Mouse (Mus musculus) intestine, postnatal 0 days (tissue): ENCODE measurements around the gene Ryr1. TPM values are rescaled to one million over a fixed set of nuclear protein-coding genes. Genes with fewer than 3 reads are reported as not detected.

Experiments
- ATAC-seq: fragments of 200-750 bp; cut with Nextera tagmentation; 2 replicates; pipeline ENCODE4 v1.8.0; 2017; ENCODE audit warnings: mild to moderate bottlenecking, moderate TSS enrichment, moderate library complexity
- H3K27ac ChIP-seq: fragments of 300-500 bp; sonication (generic); 2 replicates; pipeline ENCODE4 v1.5.1; 2014; ENCODE audit warnings: mild to moderate bottlenecking, low read depth, low read length, moderate library complexity
- H3K27me3 ChIP-seq: fragments of 300-500 bp; sonication (generic); replicated peaks from 2 replicates; pipeline ENCODE4 v1.6.1; 2014; ENCODE audit warnings: low read length, mixed read lengths; ENCODE audit not compliant: control insufficient read depth, insufficient read depth
- H3K36me3 ChIP-seq: fragments of 300-500 bp; sonication (generic); 2 replicates; pipeline ENCODE4 v1.6.1; 2014; ENCODE audit warnings: mild to moderate bottlenecking, moderate library complexity; ENCODE audit not compliant: control insufficient read depth, insufficient read depth
- H3K4me1 ChIP-seq: fragments of 300-500 bp; sonication (generic); replicated peaks from 2 replicates; pipeline ENCODE4 v1.6.1; 2014; ENCODE audit warnings: antibody characterized with exemption, low read length, mixed read lengths; ENCODE audit not compliant: control insufficient read depth, insufficient read depth
- H3K4me2 ChIP-seq: fragments of 300-500 bp; sonication (generic); replicated peaks from 2 replicates; pipeline ENCODE4 v1.6.1; 2014; ENCODE audit warnings: low read depth, mild to moderate bottlenecking, moderate library complexity
- H3K4me3 ChIP-seq: fragments of 300-500 bp; sonication (generic); 2 replicates; pipeline ENCODE4 v1.5.1; 2014; ENCODE audit warnings: low read depth, low read length
- H3K9ac ChIP-seq: fragments of 300-500 bp; sonication (generic); 2 replicates; pipeline ENCODE4 v1.6.1; 2014; ENCODE audit warnings: mild to moderate bottlenecking, low read depth, low read length
- H3K9me3 ChIP-seq: fragments of 300-500 bp; sonication (generic); 2 replicates; pipeline ENCODE4 v1.6.1; 2016; ENCODE audit warnings: mixed run types; ENCODE audit not compliant: control insufficient read depth
- CTCF ChIP-seq: sonication (generic); IDR thresholded peaks from 2 replicates; pipeline ENCODE4 v1.5.1; 2016; ENCODE audit warnings: low read depth, mild to moderate bottlenecking, control low read depth, antibody characterized with exemption, moderate library complexity
- WGBS: fragments of 180-500 bp; shearing (Covaris S2); extraction: QIAGEN DNeasy Blood & Tissue Kit; methylation state at CpG from one replicate; pipeline ENCODE4 v1.1.7; 2014; 5-methylcytosine and 5-hydroxymethylcytosine counted together
- polyA plus RNA-seq: library from polyadenylated mRNA; unstranded; fragments of >200 nt; fragmentation: Nextera tagmentation; extraction: Ambion mirVana; gene quantifications from 2 replicates; pipeline ENCODE4 v1.2.1, GENCODE M21; 2015

Ryr1 gene
- polyA plus RNA-seq, 1 experiment from 2014 or later = 0.43 TPM

DNA sequence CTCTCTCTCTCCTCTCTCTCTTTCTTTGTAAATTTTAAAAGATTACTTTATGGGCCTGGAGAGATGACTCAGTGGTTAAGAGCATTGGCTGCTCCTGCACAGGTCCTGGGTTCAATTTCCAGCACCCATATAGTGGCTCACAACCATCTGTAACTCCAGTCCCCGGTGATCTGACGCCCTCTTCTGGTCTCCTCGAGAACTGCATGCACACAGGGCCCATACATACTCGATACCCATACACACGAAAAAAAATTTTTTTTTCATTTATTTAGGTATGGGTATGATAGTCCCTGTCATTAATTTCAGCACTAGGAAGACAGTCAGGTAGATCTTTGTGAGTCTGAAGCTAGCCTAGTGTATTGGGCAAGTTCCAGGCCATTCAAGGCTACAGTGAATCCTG, 83.8 kb downstream of the Ryr1 start:
- ATAC-seq = no peak

GRCm38 (mm10) chr7:29039985-29040661, 84.9 kb downstream of the Ryr1 start:
- ATAC-seq = no peak; the same call in 1 of the 2 replicates
- H3K9me3 ChIP-seq = no peaks in the 10 kb centered on the region
- 3% methylated on average over 26 of the region's 26 CpGs for WGBS
- H3K27me3 ChIP-seq = no peaks in the 10 kb centered on the region
- peak overlapping the region; percentile 29 for H3K4me3 ChIP-seq
- H3K4me2 ChIP-seq = peak overlapping the region; percentile 64
- H3K4me1 ChIP-seq = peaks cover 7% of the 10 kb centered on the region
- peak overlapping the region; percentile 22; the same call in 1 of the 2 replicates for H3K9ac ChIP-seq
- no peak overlapping the region for H3K27ac ChIP-seq
- H3K36me3 ChIP-seq = no peaks in the 10 kb centered on the region
- no peak for TF ChIP-seq CTCF

More for the DNA sequence above, 83.8 kb downstream of the Ryr1 start:
- Histone ChIP-seq H3K27me3 (no peaks in the 10 kb centered on the region), H3K4me2 (no peak overlapping the region), H3K36me3 (no peaks in the 10 kb centered on the region), H3K9me3 (no peaks in the 10 kb centered on the region), H3K4me1 (peaks cover 7% of the 10 kb centered on the region), H3K27ac (no peak overlapping the region), H3K4me3 (no peak overlapping the region), H3K9ac (no peak overlapping the region)
- peak; percentile 42 for TF ChIP-seq CTCF
- WGBS = 83% methylated on average over 5 of the region's 5 CpGs

GRCm38 (mm10) chr7:29039604-29039984, 85.4 kb downstream of the Ryr1 start:
- WGBS = under 1% methylated on average over 11 of the region's 11 CpGs
- peak overlapping the region; percentile 64 for H3K4me2 ChIP-seq
- peak; percentile 59 for ATAC-seq
- no peak overlapping the region for H3K27ac ChIP-seq
- no peaks in the 10 kb centered on the region for H3K27me3 ChIP-seq
- H3K4me1 ChIP-seq = peaks cover 7% of the 10 kb centered on the region
- peak overlapping the region; percentile 29 for H3K4me3 ChIP-seq
- H3K36me3 ChIP-seq = no peaks in the 10 kb centered on the region
- no peaks in the 10 kb centered on the region for H3K9me3 ChIP-seq
- H3K9ac ChIP-seq = no peak overlapping the region
- peak; percentile 89 for TF ChIP-seq CTCF

DNA sequence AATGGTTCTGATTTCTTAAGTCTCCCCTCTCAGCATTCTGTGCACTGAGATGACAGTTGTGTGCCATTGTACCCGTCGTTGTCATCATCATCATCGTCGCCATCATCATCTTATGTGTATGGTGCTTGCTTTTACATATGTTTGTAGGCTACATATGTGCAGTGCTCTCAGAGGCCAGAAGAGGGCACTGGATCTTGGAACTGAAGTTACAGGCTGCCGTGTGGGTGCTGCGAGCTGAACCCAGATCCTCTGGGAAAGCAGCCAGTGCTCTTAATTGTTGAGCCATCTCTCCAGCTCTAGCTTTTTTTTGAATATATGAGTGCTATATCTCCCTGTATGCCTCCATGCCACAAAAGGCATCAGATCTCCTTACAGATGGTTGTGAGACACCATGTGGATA, 87.7 kb downstream of the Ryr1 start:
- H3K4me2 ChIP-seq = no peak overlapping the region
- TF ChIP-seq CTCF = peak; percentile 42
- no peak overlapping the region for H3K9ac ChIP-seq
- H3K9me3 ChIP-seq = no peaks in the 10 kb centered on the region
- no peak overlapping the region for H3K27ac ChIP-seq
- no peak overlapping the region for H3K4me3 ChIP-seq
- no peaks in the 10 kb centered on the region for H3K27me3 ChIP-seq
- no peaks in the 10 kb centered on the region for H3K36me3 ChIP-seq
- WGBS = 84% methylated on average over 6 of the region's 6 CpGs
- H3K4me1 ChIP-seq = peaks cover 7% of the 10 kb centered on the region
- no peak for ATAC-seq

GRCm38 (mm10) chr7:29032685-29033084, 92.3 kb downstream of the Ryr1 start:
- no peaks in the 10 kb centered on the region for H3K4me1 ChIP-seq
- H3K9me3 ChIP-seq = no peaks in the 10 kb centered on the region
- H3K4me2 ChIP-seq = no peak overlapping the region
- H3K27ac ChIP-seq = no peak overlapping the region
- ATAC-seq = no peak
- H3K9ac ChIP-seq = no peak overlapping the region
- TF ChIP-seq CTCF = peak; percentile 56
- H3K4me3 ChIP-seq = no peak overlapping the region
- H3K36me3 ChIP-seq = no peaks in the 10 kb centered on the region
- 84% methylated on average over 5 of the region's 5 CpGs for WGBS
- no peaks in the 10 kb centered on the region for H3K27me3 ChIP-seq

DNA sequence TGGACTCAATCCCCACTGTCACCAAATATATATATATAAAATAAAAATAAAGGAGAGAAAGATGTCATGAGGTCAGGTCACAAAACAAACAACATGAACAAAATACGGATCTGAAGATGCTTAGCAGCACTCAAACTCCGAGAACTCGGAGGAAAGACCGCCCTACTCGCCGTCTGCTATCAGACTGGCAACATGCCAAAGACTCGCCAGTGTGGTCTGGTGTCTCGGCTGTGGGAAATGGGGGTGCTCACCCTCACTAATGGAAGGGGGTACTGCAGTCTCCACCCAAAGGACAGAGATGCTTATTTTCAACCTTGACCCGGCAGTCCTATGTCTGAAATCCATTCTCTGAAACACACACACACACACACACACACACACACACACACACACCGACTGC, 93.3 kb downstream of the Ryr1 start:
- no peak for ATAC-seq
- no peaks in the 10 kb centered on the region for H3K4me1 ChIP-seq
- 54% methylated on average over 10 of the region's 10 CpGs for WGBS
- no peak overlapping the region for H3K9ac ChIP-seq
- no peak overlapping the region for H3K4me2 ChIP-seq
- no peak overlapping the region for H3K4me3 ChIP-seq
- TF ChIP-seq CTCF = no peak
- H3K27me3 ChIP-seq = no peaks in the 10 kb centered on the region
- no peaks in the 10 kb centered on the region for H3K9me3 ChIP-seq
- no peak overlapping the region for H3K27ac ChIP-seq
- H3K36me3 ChIP-seq = no peaks in the 10 kb centered on the region
